Mouse (Mus musculus): ENCODE measurements around the gene Gpat3. TPM values are rescaled to one million over a fixed set of nuclear protein-coding genes. Genes with fewer than 3 reads are reported as not detected.
A peak's percentile ranks its signal among the peaks of the same experiment; 100 is the strongest.

Gene Gpat3
- total and polyA plus RNA-seq, 2 experiments from 2014 or later, result 21.0 to 22.1 TPM

GRCm38 (mm10) chr5:100911502-100912097 lies 66.1 kb downstream of the Gpat3 start:
- ATAC-seq (ENCODE audit: insufficient read depth, low read depth) (no peak), DNase-seq (ENCODE audit: low spot score) (no peak)
- H3K4me2 ChIP-seq (ENCODE audit: low read depth, low read length), result no peak overlapping the region
- no peak overlapping the region for H3K27ac ChIP-seq (ENCODE audit: low read depth)
- TF ChIP-seq CTCF (IDR thresholded peaks at IDR 0.05; ENCODE audit: low read depth) (peak; percentile 27; the same call in 1 of the 2 replicates), EP300 (IDR thresholded peaks at IDR 0.05; ENCODE audit: low read depth) (no peak)
- H3K27me3 ChIP-seq (ENCODE audit: control insufficient read depth, insufficient read depth, low read length), result no peaks in the 10 kb centered on the region
- no peaks in the 10 kb centered on the region for H3K9me3 ChIP-seq (replicated peaks; ENCODE audit: control insufficient read depth, low read length)
- H3K36me3 ChIP-seq (replicated peaks; ENCODE audit: control insufficient read depth, insufficient read depth, low read length), result no peaks in the 10 kb centered on the region
- WGBS, result 72% methylated on average over 19 of the region's 19 CpGs
- H3K4me1 ChIP-seq (ENCODE audit: control insufficient read depth, insufficient read depth), result peaks cover 8% of the 10 kb centered on the region
- no peak overlapping the region for H3K9ac ChIP-seq (replicated peaks; ENCODE audit: low read depth, low read length)
- H3K4me3 ChIP-seq (ENCODE audit: low read depth, low read length), result no peak overlapping the region

GRCm38 (mm10) chr5:100912366-100912765 lies 66.9 kb downstream of the Gpat3 start:
- Histone ChIP-seq H3K4me3 (ENCODE audit: low read depth, low read length) (no peak overlapping the region), H3K4me1 (ENCODE audit: control insufficient read depth, insufficient read depth) (peaks cover 8% of the 10 kb centered on the region), H3K4me2 (ENCODE audit: low read depth, low read length) (no peak overlapping the region), H3K27ac (ENCODE audit: low read depth) (no peak overlapping the region), H3K27me3 (ENCODE audit: control insufficient read depth, insufficient read depth, low read length) (no peaks in the 10 kb centered on the region), H3K9ac (replicated peaks; ENCODE audit: low read depth, low read length) (no peak overlapping the region), H3K9me3 (replicated peaks; ENCODE audit: control insufficient read depth, low read length) (no peaks in the 10 kb centered on the region), H3K36me3 (replicated peaks; ENCODE audit: control insufficient read depth, insufficient read depth, low read length) (no peaks in the 10 kb centered on the region)
- WGBS, result 72% methylated on average over 7 of the region's 7 CpGs
- TF ChIP-seq CTCF (IDR thresholded peaks at IDR 0.05; ENCODE audit: low read depth) (no peak), EP300 (IDR thresholded peaks at IDR 0.05; ENCODE audit: low read depth) (no peak)
- DNase-seq (ENCODE audit: low spot score) (no peak), ATAC-seq (ENCODE audit: insufficient read depth, low read depth) (no peak)

- Histone ChIP-seq H3K9ac (replicated peaks; ENCODE audit: low read depth, low read length) (no peak overlapping the region), H3K4me1 (ENCODE audit: control insufficient read depth, insufficient read depth) (peaks cover 8% of the 10 kb centered on the region), H3K36me3 (replicated peaks; ENCODE audit: control insufficient read depth, insufficient read depth, low read length) (no peaks in the 10 kb centered on the region), H3K4me2 (ENCODE audit: low read depth, low read length) (no peak overlapping the region), H3K4me3 (ENCODE audit: low read depth, low read length) (no peak overlapping the region), H3K27me3 (ENCODE audit: control insufficient read depth, insufficient read depth, low read length) (no peaks in the 10 kb centered on the region), H3K27ac (ENCODE audit: low read depth) (no peak overlapping the region), H3K9me3 (replicated peaks; ENCODE audit: control insufficient read depth, low read length) (no peaks in the 10 kb centered on the region)
- DNase-seq (ENCODE audit: low spot score) (no peak), ATAC-seq (ENCODE audit: insufficient read depth, low read depth) (no peak)
- TF ChIP-seq CTCF (IDR thresholded peaks at IDR 0.05; ENCODE audit: low read depth), result no peak
- WGBS, result 60% methylated on average over 9 of the region's 9 CpGs
Observed at GRCm38 (mm10) chr5:100913274-100913673, 67.8 kb downstream of the Gpat3 start.

- H3K4me2 ChIP-seq (ENCODE audit: low read depth, low read length), result no peak overlapping the region
- no peaks in the 10 kb centered on the region for H3K27me3 ChIP-seq (ENCODE audit: control insufficient read depth, insufficient read depth, low read length)
- H3K36me3 ChIP-seq (replicated peaks; ENCODE audit: control insufficient read depth, insufficient read depth, low read length), result no peaks in the 10 kb centered on the region
- H3K4me1 ChIP-seq (ENCODE audit: control insufficient read depth, insufficient read depth), result no peaks in the 10 kb centered on the region
- ATAC-seq (ENCODE audit: insufficient read depth, low read depth) (no peak), DNase-seq (ENCODE audit: low spot score) (peak; percentile 80)
- H3K4me3 ChIP-seq (ENCODE audit: low read depth, low read length), result no peak overlapping the region
- H3K9me3 ChIP-seq (replicated peaks; ENCODE audit: control insufficient read depth, low read length), result no peaks in the 10 kb centered on the region
- H3K27ac ChIP-seq (ENCODE audit: low read depth), result no peak overlapping the region
- TF ChIP-seq CTCF (IDR thresholded peaks at IDR 0.05; ENCODE audit: low read depth), result peak; percentile 90
- no peak for TF ChIP-seq EP300 (IDR thresholded peaks at IDR 0.05; ENCODE audit: low read depth)
- no peak overlapping the region for H3K9ac ChIP-seq (replicated peaks; ENCODE audit: low read depth, low read length)
- 16% methylated on average over 7 of the region's 7 CpGs for WGBS
Observed at GRCm38 (mm10) chr5:100914989-100915388, 69.5 kb downstream of the Gpat3 start.

- Histone ChIP-seq H3K4me1 (ENCODE audit: control insufficient read depth, insufficient read depth) (no peaks in the 10 kb centered on the region), H3K4me3 (ENCODE audit: low read depth, low read length) (no peak overlapping the region), H3K27me3 (ENCODE audit: control insufficient read depth, insufficient read depth, low read length) (no peaks in the 10 kb centered on the region), H3K9ac (replicated peaks; ENCODE audit: low read depth, low read length) (no peak overlapping the region), H3K9me3 (replicated peaks; ENCODE audit: control insufficient read depth, low read length) (no peaks in the 10 kb centered on the region), H3K27ac (ENCODE audit: low read depth) (no peak overlapping the region), H3K36me3 (replicated peaks; ENCODE audit: control insufficient read depth, insufficient read depth, low read length) (no peaks in the 10 kb centered on the region), H3K4me2 (ENCODE audit: low read depth, low read length) (no peak overlapping the region)
- 44% methylated on average over 5 of the region's 5 CpGs for WGBS
- TF ChIP-seq EP300 (IDR thresholded peaks at IDR 0.05; ENCODE audit: low read depth) (no peak), CTCF (IDR thresholded peaks at IDR 0.05; ENCODE audit: low read depth) (no peak)
- ATAC-seq (ENCODE audit: insufficient read depth, low read depth) (no peak), DNase-seq (ENCODE audit: low spot score) (no peak)
Observed at GRCm38 (mm10) chr5:100915411-100915810, 69.9 kb downstream of the Gpat3 start.

GRCm38 (mm10) chr5:100916416-100916815 lies 70.9 kb downstream of the Gpat3 start:
- Histone ChIP-seq H3K9me3 (replicated peaks; ENCODE audit: control insufficient read depth, low read length) (no peaks in the 10 kb centered on the region), H3K36me3 (replicated peaks; ENCODE audit: control insufficient read depth, insufficient read depth, low read length) (no peaks in the 10 kb centered on the region), H3K9ac (replicated peaks; ENCODE audit: low read depth, low read length) (no peak overlapping the region), H3K4me1 (ENCODE audit: control insufficient read depth, insufficient read depth) (no peaks in the 10 kb centered on the region), H3K27me3 (ENCODE audit: control insufficient read depth, insufficient read depth, low read length) (no peaks in the 10 kb centered on the region), H3K27ac (ENCODE audit: low read depth) (no peak overlapping the region), H3K4me2 (ENCODE audit: low read depth, low read length) (no peak overlapping the region), H3K4me3 (ENCODE audit: low read depth, low read length) (no peak overlapping the region)
- ATAC-seq (ENCODE audit: insufficient read depth, low read depth), result no peak
- TF ChIP-seq EP300 (IDR thresholded peaks at IDR 0.05; ENCODE audit: low read depth) (no peak), CTCF (IDR thresholded peaks at IDR 0.05; ENCODE audit: low read depth) (no peak)
- no peak for DNase-seq (ENCODE audit: low spot score)
- 67% methylated on average over 8 of the region's 8 CpGs for WGBS

All from heart, postnatal 0 days (tissue).